Mouse (Mus musculus) testis, adult 10 weeks (tissue): ENCODE measurements around the gene 0610040J01Rik. TPM values are rescaled to one million over a fixed set of nuclear protein-coding genes. Genes with fewer than 3 reads are reported as not detected.

Experiments used
- polyA plus RNA-seq: library from polyadenylated mRNA; stranded (reverse); fragments of 350-450 nt; fragmentation: Illumina TruSeq; extraction: RNeasy Lipid Tissue Mini Kit (QIAGEN cat#74804); gene quantifications from one replicate; pipeline ENCODE4 v1.2.3, GENCODE M21; 2014; ENCODE audit warnings: low read depth, low replicate concordance

0610040J01Rik gene
- 0.10 TPM for polyA plus RNA-seq

GRCm38 (mm10) chr5:63811819-63812508 is at the start of gene 0610040J01Rik:
TSS of gene 0610040J01Rik (plus strand) at chr5:63812363.

Other genes starting within 250 kb of the 0610040J01Rik start
- gene Nwd2, start 163.3 kb upstream of the 0610040J01Rik start, polyA plus RNA-seq, result 4.2 TPM
- 1.2 TPM for gene Rell1, start 156.5 kb downstream of the 0610040J01Rik start, polyA plus RNA-seq